Mouse (Mus musculus) kidney, adult 11 months (tissue): Measurements from ENCODE around the gene Tnfsf18.
A peak's percentile ranks its signal among the peaks of the same experiment; 100 is the strongest.

Experiments
- DNase-seq: peaks from one replicate; pipeline ENCODE4 v3.0.0; 2022

Gene Tnfsf18

DNA sequence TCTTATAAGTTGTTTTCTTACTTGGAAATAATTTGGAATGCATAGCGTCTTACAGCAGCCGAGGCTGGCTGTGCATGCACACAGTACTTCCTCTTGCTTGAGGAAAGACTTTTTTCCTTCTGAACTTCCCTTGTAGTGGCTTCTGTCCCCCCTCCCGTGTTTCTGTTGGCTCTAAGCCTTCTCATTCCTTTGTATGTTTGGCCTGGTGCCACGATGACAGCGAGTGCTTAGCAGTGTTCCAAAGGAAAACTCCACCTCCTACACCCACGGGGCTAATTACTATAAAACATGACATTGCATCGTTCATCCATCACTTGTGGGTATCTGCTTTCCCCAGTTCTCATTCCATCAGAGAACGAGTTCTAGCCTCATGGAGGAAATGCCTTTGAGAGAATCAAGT, at the start of gene Tnfsf18:
Gene Tnfsf18 (plus strand): TSS at position 313 of the 400 bp plus-strand sequence.
- DNase-seq: peak; percentile 74

DNA sequence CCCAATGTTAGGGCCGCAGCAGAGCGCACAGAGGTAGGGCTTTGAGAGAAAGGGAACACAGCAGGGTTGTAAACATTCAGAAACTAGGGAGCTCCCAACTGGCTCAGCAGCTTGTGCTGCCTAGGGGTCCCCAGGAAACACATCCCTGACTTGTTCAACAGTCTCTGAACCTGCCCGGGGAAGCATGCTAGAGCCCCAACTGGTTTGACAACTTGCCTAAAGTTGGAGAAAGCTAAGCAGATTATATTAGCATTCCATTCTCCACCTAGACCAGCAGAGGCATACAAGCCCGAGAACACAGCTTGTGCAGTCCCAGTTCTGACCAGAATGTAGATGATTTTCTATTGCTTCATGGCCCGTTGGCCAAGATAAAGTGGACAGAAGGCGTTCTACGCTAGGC, 49.6 kb upstream of the Tnfsf18 start:
- DNase-seq: peak; percentile 14

DNA sequence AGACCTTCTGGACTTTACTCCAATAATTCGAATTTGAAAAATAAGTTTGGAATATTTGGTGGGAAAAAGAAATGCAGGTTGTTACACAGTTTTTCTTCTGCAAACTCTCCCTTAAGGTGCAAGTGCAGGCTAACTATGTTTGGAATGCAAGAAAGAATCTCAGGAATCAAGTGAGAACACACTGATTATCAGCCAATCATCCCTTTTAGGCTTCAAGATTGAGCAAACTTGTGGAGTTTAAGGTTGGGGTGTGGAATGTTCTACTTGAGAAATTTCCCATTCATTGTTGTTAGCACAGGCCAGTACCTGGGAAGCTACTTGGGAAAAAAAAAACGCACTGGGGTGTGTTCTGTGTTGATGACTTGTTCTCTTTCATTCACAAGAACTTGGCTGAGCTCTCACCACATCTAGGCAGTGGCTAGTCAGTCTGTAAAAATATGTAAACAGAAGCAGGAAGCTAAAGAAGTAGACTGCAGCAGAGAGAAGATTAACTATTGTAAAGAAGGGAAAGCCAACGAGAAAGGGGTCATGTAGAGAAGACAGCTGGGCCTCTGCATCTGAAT, 42.7 kb upstream of the Tnfsf18 start:
- no peak for DNase-seq

- no peak for DNase-seq
Measured at GRCm38 (mm10) chr1:161452250-161452649, 42.2 kb upstream of the Tnfsf18 start.

DNA sequence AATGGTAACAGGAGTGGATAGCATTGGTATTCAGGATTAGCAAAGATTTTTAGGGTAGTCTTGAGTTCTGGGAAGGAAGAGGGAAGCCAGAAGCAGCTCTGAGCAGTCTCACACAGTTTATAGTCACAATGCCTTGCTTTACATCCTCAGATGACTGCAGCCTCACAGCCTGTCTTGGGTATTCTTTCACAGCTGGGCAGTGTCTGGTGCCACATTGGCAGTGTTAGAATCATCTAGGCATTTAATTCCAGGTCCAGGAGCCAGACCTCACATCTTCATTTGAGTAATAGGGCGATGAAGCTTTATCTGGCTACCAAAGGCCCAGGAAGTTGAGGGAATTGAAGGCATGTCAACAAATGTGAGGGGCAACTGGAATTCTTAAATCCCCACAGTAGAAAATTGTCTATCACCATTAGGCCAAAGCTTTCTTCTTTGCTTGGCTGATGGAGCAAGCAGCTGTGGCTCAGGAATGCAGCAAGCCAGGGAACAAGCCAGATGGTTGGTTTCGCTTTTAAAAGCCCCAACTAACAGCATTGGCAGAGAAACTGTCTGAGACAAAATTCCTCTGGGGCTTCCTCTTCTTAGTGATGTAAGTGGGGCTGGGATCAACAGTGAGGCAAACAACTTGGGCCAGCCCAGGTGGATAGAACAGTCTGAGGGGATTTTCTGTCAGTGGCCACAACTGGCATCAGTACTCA, 30.9 kb upstream of the Tnfsf18 start:
- DNase-seq: peak; percentile 12

- peak; percentile 2 for DNase-seq
Measured at GRCm38 (mm10) chr1:161477221-161477620, 17.2 kb upstream of the Tnfsf18 start.

DNA sequence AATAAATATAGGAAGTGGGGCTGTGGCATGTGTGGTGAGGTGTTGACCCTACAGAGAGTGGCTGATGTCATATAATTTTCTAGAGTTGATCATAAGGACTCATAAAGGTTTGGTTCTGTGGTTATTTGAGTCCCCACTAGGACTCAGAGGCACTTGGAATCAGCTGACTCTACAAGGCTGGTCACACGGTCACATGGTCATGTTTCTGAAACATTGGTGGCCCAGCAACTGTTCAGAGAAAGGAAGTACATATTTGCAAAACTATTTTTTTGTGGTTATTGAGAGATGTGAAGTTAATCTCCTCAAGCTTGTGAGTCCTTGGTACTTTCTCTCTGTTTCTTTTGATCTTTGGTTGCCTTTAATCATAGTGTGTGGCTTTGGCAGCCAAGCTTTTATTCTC, 14.6 kb upstream of the Tnfsf18 start:
- DNase-seq: no peak

- DNase-seq: no peak
Measured at GRCm38 (mm10) chr1:161482211-161482610, 12.2 kb upstream of the Tnfsf18 start.

DNA sequence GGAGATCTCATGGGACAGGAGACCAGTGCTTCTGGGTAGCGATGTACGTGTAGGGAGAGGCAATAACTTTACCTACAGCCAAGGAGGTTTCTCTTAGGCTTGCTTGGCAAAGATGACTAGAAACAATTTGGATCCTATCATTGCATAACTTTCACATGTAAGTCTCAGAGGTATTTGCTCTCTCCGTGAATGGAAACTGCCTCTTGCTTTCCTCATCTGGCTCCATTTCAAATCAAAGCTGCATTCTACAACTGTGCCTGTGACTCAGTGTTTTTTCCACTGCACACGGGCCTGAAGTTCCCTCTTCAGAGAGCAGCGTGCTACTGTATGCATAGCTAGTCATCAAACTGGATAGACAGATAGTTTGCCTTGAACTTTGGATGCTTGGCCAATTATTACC, 7.4 kb upstream of the Tnfsf18 start:
- no peak for DNase-seq

DNA sequence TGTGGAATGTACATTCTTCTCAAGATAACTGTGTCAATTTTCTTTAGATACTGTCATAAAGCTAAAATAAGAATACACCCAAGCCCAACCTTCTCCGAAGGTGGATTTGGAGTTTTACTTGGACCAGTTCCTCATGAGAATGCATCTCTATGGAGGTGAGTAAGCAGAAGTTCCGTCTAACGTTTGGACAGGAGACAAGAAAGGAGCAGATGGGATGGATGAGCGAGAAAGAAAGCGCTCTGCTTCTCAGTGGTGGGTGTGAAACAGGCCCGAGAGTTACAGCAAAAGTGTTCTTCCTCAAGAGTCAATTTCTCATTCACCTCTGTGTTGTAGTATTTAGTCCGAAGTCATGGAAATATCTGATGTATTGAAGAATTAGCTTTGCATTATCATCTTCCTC, 2.7 kb upstream of the Tnfsf18 start:
- DNase-seq: no peak

GRCm38 (mm10) chr1:161496866-161497645, 2.6 kb downstream of the Tnfsf18 start:
- no peak for DNase-seq

DNA sequence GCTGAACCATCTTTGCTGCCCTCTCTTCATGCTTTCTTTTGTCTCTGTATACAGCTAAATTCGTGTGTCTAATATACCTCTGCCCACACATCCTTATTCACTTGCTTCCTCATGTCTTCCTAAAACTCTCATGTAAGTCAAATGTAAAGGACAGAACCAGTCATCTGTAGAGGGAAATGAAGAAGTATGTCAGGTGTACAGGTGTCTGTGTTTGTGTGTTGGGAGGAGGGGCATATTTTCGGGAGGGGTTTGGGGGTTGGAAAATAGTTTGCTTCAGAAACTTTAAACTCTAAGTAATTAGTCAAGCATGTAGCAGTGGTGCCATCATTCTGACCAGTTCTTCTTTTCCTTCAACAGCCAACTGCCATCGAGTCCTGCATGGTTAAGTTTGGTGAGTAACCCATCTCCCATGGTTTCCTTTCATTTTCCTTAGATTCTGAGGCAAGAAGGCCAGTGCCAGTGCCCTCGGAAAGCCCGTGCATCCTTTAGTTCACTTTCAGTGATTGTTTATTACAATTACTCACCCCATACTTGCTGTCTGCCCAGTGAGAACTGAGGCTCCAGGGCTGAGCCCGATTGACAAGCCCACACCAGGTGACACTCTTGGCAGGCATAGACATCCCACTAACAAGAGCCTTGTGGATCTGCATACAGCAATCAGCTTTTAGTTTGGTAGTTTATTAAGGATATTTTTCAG, 5.8 kb downstream of the Tnfsf18 start:
- DNase-seq: no peak

DNA sequence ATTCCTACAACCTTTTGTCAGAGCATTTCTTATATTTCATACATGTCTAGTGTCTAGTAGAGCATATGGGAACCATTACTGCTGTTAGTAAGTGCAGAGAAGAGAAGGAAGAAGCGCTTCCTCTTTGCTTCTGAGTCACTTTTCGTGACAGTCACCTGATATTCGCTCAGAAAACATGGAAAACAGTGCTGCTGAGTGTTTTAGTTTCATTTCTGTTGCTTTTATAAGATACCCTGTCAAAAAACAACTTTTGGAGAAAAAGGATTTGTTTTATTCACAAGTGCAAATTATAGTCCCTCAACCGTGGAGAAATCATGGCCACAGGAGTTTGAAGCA, 6.3 kb downstream of the Tnfsf18 start:
- DNase-seq: no peak

DNA sequence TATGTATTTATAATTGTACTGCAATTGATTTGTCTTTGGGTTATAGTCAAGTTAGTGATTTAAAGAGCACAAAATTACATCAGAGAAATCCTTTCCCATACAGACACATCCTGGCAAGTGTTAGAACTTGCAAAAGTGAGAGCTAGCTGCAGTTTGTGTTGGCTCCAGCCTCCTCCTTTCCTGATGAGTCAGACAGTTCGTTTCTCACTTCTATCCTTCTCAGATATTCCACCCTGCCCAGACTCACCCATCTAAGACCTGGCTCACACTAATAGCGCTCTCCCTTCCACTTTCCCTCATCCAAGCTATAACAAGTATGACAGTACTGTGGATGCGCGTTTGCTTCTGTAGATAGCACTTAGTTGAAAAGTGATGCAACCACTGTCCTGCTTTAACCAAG, 11.9 kb downstream of the Tnfsf18 start:
- DNase-seq: no peak

GRCm38 (mm10) chr1:161507623-161508047, 13.2 kb downstream of the Tnfsf18 start:
- DNase-seq: peak; percentile 42

DNA sequence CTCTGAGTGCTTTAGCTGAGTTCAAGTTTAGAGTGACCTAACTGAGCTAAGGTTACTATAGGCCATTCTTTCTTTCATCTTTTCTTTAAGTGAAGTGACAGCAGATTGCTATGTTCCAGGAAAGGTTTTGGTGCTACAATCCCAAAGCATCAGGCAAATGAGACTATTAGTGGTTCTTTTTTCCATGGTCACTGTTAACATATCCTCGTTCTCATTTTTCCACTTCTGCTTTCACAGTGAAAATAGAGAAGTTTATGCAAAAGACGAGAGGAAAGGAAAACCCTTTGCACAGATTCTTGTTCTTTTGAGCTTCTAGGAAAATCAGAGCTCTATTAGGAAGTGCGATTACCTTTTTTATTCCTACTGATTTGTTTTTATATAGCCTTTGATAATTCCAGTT, 22.9 kb downstream of the Tnfsf18 start:
- DNase-seq: no peak

GRCm38 (mm10) chr1:161520223-161520622, 25.8 kb downstream of the Tnfsf18 start:
- DNase-seq: no peak

DNA sequence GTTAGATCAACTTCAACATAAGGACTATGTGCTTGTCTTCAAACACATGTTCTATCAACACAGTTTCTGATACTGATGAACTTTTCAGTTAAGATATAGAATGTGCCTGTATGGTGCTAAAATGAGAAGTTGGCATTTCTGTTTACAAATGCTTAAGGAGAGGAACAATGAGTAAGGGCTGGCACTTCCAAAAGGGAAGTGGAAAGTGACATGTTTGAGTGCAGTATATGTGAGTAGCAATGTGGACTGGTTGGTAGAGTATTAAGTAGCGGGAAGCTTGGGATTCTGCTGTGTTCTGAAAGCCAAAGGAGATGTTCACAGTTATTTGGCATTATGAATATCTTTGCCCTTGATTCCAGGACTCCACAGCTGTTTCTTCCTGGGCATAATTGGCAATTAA, 33.7 kb downstream of the Tnfsf18 start:
- DNase-seq: no peak

GRCm38 (mm10) chr1:161550596-161551095, 56.2 kb downstream of the Tnfsf18 start:
- DNase-seq: no peak

DNA sequence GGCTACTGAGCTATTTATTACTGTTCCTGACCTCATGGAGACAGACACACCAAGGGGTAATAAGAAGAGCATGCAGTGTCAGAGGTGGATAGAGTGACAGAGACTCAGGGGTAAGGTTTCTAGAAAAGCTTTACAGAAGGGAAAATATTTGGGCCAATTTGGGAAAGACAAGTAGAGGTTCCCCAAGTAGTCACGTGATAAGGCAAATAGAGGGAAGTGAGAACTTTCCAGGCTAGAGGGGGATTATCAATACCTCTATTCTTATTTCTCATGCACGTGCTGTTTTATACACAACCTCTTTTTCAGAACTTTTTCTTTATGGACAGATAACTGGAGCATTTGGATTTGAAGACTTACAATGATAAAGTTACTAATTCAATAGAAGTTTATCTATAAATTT, 57.6 kb downstream of the Tnfsf18 start:
- no peak for DNase-seq
